Mouse (Mus musculus) ES-E14 (cell line): ENCODE measurements around the gene Bcl9. TPM values are rescaled to one million over a fixed set of nuclear protein-coding genes. Genes with fewer than 3 reads are reported as not detected.

ENCODE experiments used
- DNase-seq: peaks from one replicate; pipeline ENCODE4 v3.0.0-alpha.2; 2013; ENCODE audit warnings: low read depth, low spot score
- H3K27ac ChIP-seq: 2 replicates; pipeline ENCODE4 v1.5.1; 2012; ENCODE audit warnings: low read depth, mild to moderate bottlenecking, low read length, moderate library complexity, mixed read lengths; ENCODE audit not compliant: poor library complexity, insufficient read depth, severe bottlenecking
- H3K36me3 ChIP-seq: 2 replicates; pipeline ENCODE4 v1.6.1; 2012; ENCODE audit warnings: mild to moderate bottlenecking, low read length, moderate library complexity, mixed read lengths; ENCODE audit not compliant: control insufficient read depth, poor library complexity, insufficient read depth, severe bottlenecking
- H3K4me1 ChIP-seq, 2 experiments: fragments of 150-350 bp in 1 of 2; sonication (generic) in 1 of 2; 2 replicates each; pipeline ENCODE4 v1.6.1; 2012; ENCODE audit warnings: low read length in 2 of 2, mild to moderate bottlenecking in 1 of 2, mixed read lengths in 1 of 2; ENCODE audit not compliant: control insufficient read depth in 2 of 2, insufficient read depth in 2 of 2, poor library complexity in 1 of 2
- H3K4me3 ChIP-seq, 2 experiments: fragments of 150-350 bp in 1 of 2; sonication (generic) in 1 of 2; 2 replicates each; pipeline ENCODE4 v1.5.1; 2012; ENCODE audit warnings: low read length in 2 of 2, low read depth in 1 of 2, mild to moderate bottlenecking in 1 of 2, mixed read lengths in 1 of 2; ENCODE audit not compliant: insufficient read depth in 1 of 2, poor library complexity in 1 of 2, severe bottlenecking in 1 of 2
- H3K9ac ChIP-seq: 2 replicates; pipeline ENCODE4 v1.6.1; 2012; ENCODE audit warnings: low read depth, mild to moderate bottlenecking, low read length, mixed read lengths; ENCODE audit not compliant: poor library complexity, insufficient read depth, severe bottlenecking
- H3K9me3 ChIP-seq: fragments of 150-350 bp; sonication (generic); 2 replicates; pipeline ENCODE4 v1.6.1; 2012; ENCODE audit warnings: low read depth, mild to moderate bottlenecking, low read length; ENCODE audit not compliant: control insufficient read depth, insufficient read depth
- CHD2 ChIP-seq: IDR thresholded peaks from 2 replicates; pipeline ENCODE4 v1.6.1; 2014; ENCODE audit warnings: mild to moderate bottlenecking, low read depth, low read length, inconsistent platforms
- HCFC1 ChIP-seq: IDR thresholded peaks from 2 replicates; pipeline ENCODE4 v1.6.1; 2012; ENCODE audit warnings: low read length, inconsistent platforms, borderline replicate concordance; ENCODE audit not compliant: insufficient read depth
- MAFK ChIP-seq: IDR thresholded peaks from 2 replicates; pipeline ENCODE4 v1.6.1; 2014; ENCODE audit warnings: mild to moderate bottlenecking, low read depth, low read length, inconsistent platforms; ENCODE audit not compliant: insufficient read depth
- ZC3H11A ChIP-seq: IDR thresholded peaks from 2 replicates; pipeline ENCODE4 v1.6.1; 2012; ENCODE audit warnings: low read depth, mild to moderate bottlenecking, inconsistent platforms, low read length, borderline replicate concordance
- ZNF384 ChIP-seq: IDR thresholded peaks from 2 replicates; pipeline ENCODE4 v1.6.1; 2012; ENCODE audit warnings: low read depth, low read length, inconsistent platforms
- in situ Hi-C, 2 experiments: fragments of 600-800 bp; cut with MboI; formaldehyde crosslinking; loops; one replicate each; pipeline ENCODE4 v1.15.1; 2025; ENCODE audit warnings: low sequenced_read_pairs in 2 of 2, inconsistent platforms in 1 of 2; ENCODE audit not compliant: unreplicated experiment in 2 of 2
- total RNA-seq: library from RNA; depleted of rRNA; stranded (reverse); fragments of 300-350 nt; gene quantifications from 2 replicates; pipeline ENCODE4 v1.2.3, GENCODE M21; 2012

Bcl9 gene
- total RNA-seq, 1 experiment = 8.1 TPM

GRCm38 (mm10) chr3:97309748-97310536, 12.2 kb upstream of the Bcl9 start:
- in situ Hi-C loops = no loop called here
- Histone ChIP-seq H3K4me1 (peaks cover 0 to 3% of the 10 kb centered on the region in 2 experiments; a peak in 1 of 4 replicates), H3K9me3 (no peaks in the 10 kb centered on the region), H3K4me3 (no peak overlapping the region), H3K27ac (no peak overlapping the region), H3K9ac (no peak overlapping the region), H3K36me3 (no peaks in the 10 kb centered on the region)
- DNase-seq = no peak
- no peak for TF ChIP-seq ZNF384
- no peak for TF ChIP-seq MAFK
- no peak for TF ChIP-seq ZC3H11A
- no peak for TF ChIP-seq HCFC1
- no peak for TF ChIP-seq CHD2

- Histone ChIP-seq H3K36me3 (no peaks in the 10 kb centered on the region), H3K9me3 (no peaks in the 10 kb centered on the region), H3K9ac (no peak overlapping the region), H3K4me3 (no peak overlapping the region), H3K4me1 (peaks cover 0 to under 1% of the 10 kb centered on the region in 2 experiments; a peak in 1 of 4 replicates), H3K27ac (no peak overlapping the region)
- TF ChIP-seq MAFK = no peak
- TF ChIP-seq HCFC1 = no peak
- no peak for TF ChIP-seq ZC3H11A
- TF ChIP-seq CHD2 = no peak
- no peak for TF ChIP-seq ZNF384
- in situ Hi-C loops = no loop called here
- no peak for DNase-seq
Measured at GRCm38 (mm10) chr3:97308440-97308839, 10.7 kb upstream of the Bcl9 start.

DNA sequence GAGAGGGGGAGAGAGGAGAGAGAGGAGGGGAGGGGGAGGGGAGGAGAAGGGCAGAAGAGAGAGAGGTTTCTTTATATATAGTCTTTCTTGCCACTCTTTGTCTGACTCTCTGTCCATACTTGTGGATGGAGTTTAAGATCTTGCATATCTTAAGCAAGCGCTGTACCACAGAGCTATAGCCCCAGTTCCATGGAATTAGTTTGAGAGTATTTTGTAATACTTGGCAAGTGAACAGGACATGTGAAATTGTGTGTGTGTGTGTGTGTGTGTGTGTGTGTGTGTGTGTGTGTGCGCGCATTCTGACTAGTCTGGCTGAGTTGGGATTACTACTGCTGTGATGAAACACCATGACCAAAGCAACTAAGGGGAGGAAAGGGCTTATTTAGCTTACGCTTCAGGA, 8.2 kb upstream of the Bcl9 start:
- H3K9me3 ChIP-seq = no peaks in the 10 kb centered on the region
- H3K4me1 ChIP-seq = peaks cover 0 to 2% of the 10 kb centered on the region in 2 experiments; a peak in 1 of 4 replicates
- in situ Hi-C loops = no loop called here
- H3K27ac ChIP-seq = no peak overlapping the region
- H3K36me3 ChIP-seq = no peaks in the 10 kb centered on the region
- DNase-seq = no peak
- H3K4me3 ChIP-seq = no peak overlapping the region
- TF ChIP-seq ZNF384 (no peak), CHD2 (no peak), HCFC1 (no peak), ZC3H11A (no peak), MAFK (no peak)
- H3K9ac ChIP-seq = no peak overlapping the region

GRCm38 (mm10) chr3:97301586-97301985, 3.9 kb upstream of the Bcl9 start:
- DNase-seq = no peak
- no peak overlapping the region for H3K4me3 ChIP-seq
- in situ Hi-C loops = no loop called here
- no peak overlapping the region for H3K9ac ChIP-seq
- no peaks in the 10 kb centered on the region for H3K36me3 ChIP-seq
- H3K27ac ChIP-seq = no peak overlapping the region
- H3K4me1 ChIP-seq = peaks cover 0 to 2% of the 10 kb centered on the region in 2 experiments; a peak in 1 of 4 replicates
- TF ChIP-seq HCFC1 (no peak), ZC3H11A (no peak), ZNF384 (no peak), MAFK (no peak), CHD2 (no peak)
- H3K9me3 ChIP-seq = no peaks in the 10 kb centered on the region

DNA sequence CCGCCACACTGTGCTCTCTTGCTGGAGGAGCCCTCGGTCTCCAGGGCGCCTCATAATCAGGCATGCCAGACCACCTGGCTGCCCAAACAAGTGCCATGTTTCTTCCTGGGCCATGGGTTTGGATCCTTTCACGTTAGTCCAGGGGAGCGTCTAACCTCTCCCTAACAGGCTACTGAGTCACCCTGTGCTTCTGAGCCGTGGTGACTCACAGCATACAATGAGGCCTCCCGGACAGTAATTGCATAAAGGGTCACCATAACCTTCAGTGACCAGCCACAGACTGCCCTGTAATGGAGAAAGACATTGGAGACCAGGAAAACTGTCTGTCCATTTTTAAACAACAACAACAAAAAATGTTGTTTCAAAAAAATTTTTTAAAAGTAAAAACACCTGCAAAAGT, 2.7 kb upstream of the Bcl9 start:
- no peaks in the 10 kb centered on the region for H3K36me3 ChIP-seq
- in situ Hi-C loops = no loop called here
- no peak for DNase-seq
- no peaks in the 10 kb centered on the region for H3K9me3 ChIP-seq
- TF ChIP-seq CHD2 (no peak), ZNF384 (no peak), MAFK (no peak), ZC3H11A (no peak), HCFC1 (no peak)
- H3K27ac ChIP-seq = no peak overlapping the region
- peaks cover 0 to 3% of the 10 kb centered on the region in 2 experiments; a peak in 2 of 4 replicates for H3K4me1 ChIP-seq
- no peak overlapping the region for H3K9ac ChIP-seq
- no peak overlapping the region for H3K4me3 ChIP-seq
